Mouse (Mus musculus) bone marrow macrophage, adult 2 months (primary cell): Measurements from ENCODE around the gene Fam184b. TPM values are rescaled to one million over a fixed set of nuclear protein-coding genes. Genes with fewer than 3 reads are reported as not detected.
"Not testable (repeated sequence)": the region's sequence is repeated elsewhere in the genome, so short reads cannot be mapped to it uniquely, and the experiment has no call there.

Experiments
- H3K27ac ChIP-seq: 2 replicates; pipeline ENCODE4 v1.5.1; 2012; ENCODE audit warnings: low read depth, low read length; ENCODE audit not compliant: insufficient read depth
- H3K4me1 ChIP-seq: 2 replicates; pipeline ENCODE4 v1.6.1; 2012; ENCODE audit warnings: low read length; ENCODE audit not compliant: control insufficient read depth, insufficient read depth
- H3K4me3 ChIP-seq: 2 replicates; pipeline ENCODE4 v1.5.1; 2012; ENCODE audit warnings: mild to moderate bottlenecking, low read length, moderate library complexity; ENCODE audit not compliant: insufficient read depth
- CTCF ChIP-seq: IDR thresholded peaks from 2 replicates; pipeline ENCODE4 v1.5.1; 2012; ENCODE audit warnings: low read depth, mild to moderate bottlenecking, low read length, moderate library complexity
- POLR2A ChIP-seq: IDR thresholded peaks from 2 replicates; pipeline ENCODE4 v1.6.1; 2012; ENCODE audit warnings: mild to moderate bottlenecking, low read depth, low read length, borderline replicate concordance
- polyA plus RNA-seq: library from polyadenylated mRNA; stranded (reverse); fragments of >200 nt; gene quantifications from 2 replicates; pipeline ENCODE4 v1.2.4, GENCODE M21; 2012; ENCODE audit not compliant: missing spikeins, insufficient read depth, insufficient read length

Gene Fam184b
- polyA plus RNA-seq, 1 experiment = not detected

GRCm38 (mm10) chr5:45669598-45670279, 30.3 kb upstream of the Fam184b start, which contains the start of gene Ncapg:
Gene Ncapg, plus strand, starts transcription at chr5:45669919.
- TF ChIP-seq POLR2A (no peak), CTCF (no peak)
- peak within 1 kb of the TSS; percentile 70 for H3K27ac ChIP-seq
- H3K4me1 ChIP-seq = peaks cover 3% of the 10 kb centered on the region; the same call in 1 of the 2 replicates
- peak within 1 kb of the TSS; percentile 84 for H3K4me3 ChIP-seq

GRCm38 (mm10) chr5:45669234-45669597, 29.8 kb upstream of the Fam184b start:
- Histone ChIP-seq H3K4me3 (peak overlapping the region; percentile 63), H3K4me1 (peaks cover 3% of the 10 kb centered on the region; the same call in 1 of the 2 replicates), H3K27ac (peak overlapping the region; percentile 10; the same call in 1 of the 2 replicates)
- no peak for TF ChIP-seq POLR2A
- TF ChIP-seq CTCF = no peak

- peak overlapping the region; percentile 63 for H3K4me3 ChIP-seq
- peak overlapping the region; percentile 10; the same call in 1 of the 2 replicates for H3K27ac ChIP-seq
- H3K4me1 ChIP-seq = peaks cover 3% of the 10 kb centered on the region; the same call in 1 of the 2 replicates
- TF ChIP-seq CTCF = no peak
- TF ChIP-seq POLR2A = no peak
Observed at GRCm38 (mm10) chr5:45668831-45669230, 29.4 kb upstream of the Fam184b start.

- TF ChIP-seq POLR2A (no peak), CTCF (no peak)
- H3K27ac ChIP-seq = no peak overlapping the region
- no peak overlapping the region for H3K4me3 ChIP-seq
- H3K4me1 ChIP-seq = peaks cover 3% of the 10 kb centered on the region; the same call in 1 of the 2 replicates
Observed at GRCm38 (mm10) chr5:45668324-45668723, 28.9 kb upstream of the Fam184b start.

- not testable (repeated sequence) for H3K4me1 ChIP-seq, H3K27ac ChIP-seq, H3K4me3 ChIP-seq
Observed at GRCm38 (mm10) chr5:45658406-45658805, 19.0 kb upstream of the Fam184b start.

- no peak for TF ChIP-seq POLR2A
- TF ChIP-seq CTCF = no peak
- Histone ChIP-seq H3K4me3 (no peak overlapping the region), H3K4me1 (no peaks in the 10 kb centered on the region), H3K27ac (no peak overlapping the region)
Observed at GRCm38 (mm10) chr5:45651026-45651703, 11.8 kb upstream of the Fam184b start.

- TF ChIP-seq CTCF (no peak), POLR2A (no peak)
- peak overlapping the region; percentile 64 for H3K4me3 ChIP-seq
- no peaks in the 10 kb centered on the region for H3K4me1 ChIP-seq
- H3K27ac ChIP-seq = no peak overlapping the region
Observed at GRCm38 (mm10) chr5:45639715-45640092, 290 bp upstream of the Fam184b start.

- no peak for TF ChIP-seq POLR2A
- no peak for TF ChIP-seq CTCF
Observed at GRCm38 (mm10) chr5:45638378-45638777, 1.0 kb downstream of the Fam184b start.

GRCm38 (mm10) chr5:45629470-45629869, 9.9 kb downstream of the Fam184b start:
- TF ChIP-seq CTCF = no peak
- TF ChIP-seq POLR2A = no peak
- Histone ChIP-seq H3K4me1 (no peaks in the 10 kb centered on the region), H3K4me3 (no peak overlapping the region), H3K27ac (no peak overlapping the region)

More at GRCm38 (mm10) chr5:45638378-45638777, 1.0 kb downstream of the Fam184b start:
- H3K27ac ChIP-seq = no peak overlapping the region
- no peaks in the 10 kb centered on the region for H3K4me1 ChIP-seq
- H3K4me3 ChIP-seq = no peak overlapping the region

- TF ChIP-seq CTCF = no peak
- TF ChIP-seq POLR2A = no peak
Observed at GRCm38 (mm10) chr5:45627771-45628170, 11.6 kb downstream of the Fam184b start.

More at GRCm38 (mm10) chr5:45627771-45628170, 11.6 kb downstream of the Fam184b start:
- Histone ChIP-seq H3K4me3 (no peak overlapping the region), H3K27ac (no peak overlapping the region), H3K4me1 (no peaks in the 10 kb centered on the region)
